Mouse (Mus musculus) heart, embryonic 13.5 days (tissue): ENCODE results near the gene Fhl1. TPM values are rescaled to one million over a fixed set of nuclear protein-coding genes. Genes with fewer than 3 reads are reported as not detected.

Experiments
- ATAC-seq: fragments of 200-750 bp; cut with Nextera tagmentation; 2 replicates; pipeline ENCODE4 v1.8.0; 2017; ENCODE audit warnings: moderate TSS enrichment; ENCODE audit not compliant: insufficient number of reproducible peaks, low FRiP score, low TSS enrichment; ENCODE audit errors: extremely low read depth
- H3K27ac ChIP-seq: fragments of 300-500 bp; sonication (generic); replicated peaks from 2 replicates; pipeline ENCODE4 v1.5.1; 2015; ENCODE audit warnings: moderate library complexity, mild to moderate bottlenecking, inconsistent platforms
- H3K27me3 ChIP-seq: fragments of 300-500 bp; sonication (generic); replicated peaks from 2 replicates; pipeline ENCODE4 v1.6.1; 2015; ENCODE audit warnings: mild to moderate bottlenecking, inconsistent platforms
- H3K36me3 ChIP-seq: fragments of 300-500 bp; sonication (generic); 2 replicates; pipeline ENCODE4 v1.6.1; 2015; ENCODE audit warnings: mild to moderate bottlenecking, inconsistent platforms
- H3K4me1 ChIP-seq: fragments of 300-500 bp; sonication (generic); 2 replicates; pipeline ENCODE4 v1.6.1; 2015; ENCODE audit warnings: inconsistent platforms
- H3K4me2 ChIP-seq: fragments of 300-500 bp; sonication (generic); 2 replicates; pipeline ENCODE4 v1.6.1; 2015; ENCODE audit warnings: inconsistent platforms, mild to moderate bottlenecking, moderate library complexity
- H3K4me3 ChIP-seq: fragments of 300-500 bp; sonication (generic); 2 replicates; pipeline ENCODE4 v1.5.1; 2015; ENCODE audit warnings: moderate library complexity, mild to moderate bottlenecking, inconsistent platforms
- H3K9ac ChIP-seq: fragments of 300-500 bp; sonication (generic); 2 replicates; pipeline ENCODE4 v1.6.1; 2015; ENCODE audit warnings: inconsistent platforms, mild to moderate bottlenecking, moderate library complexity
- H3K9me3 ChIP-seq: fragments of 300-500 bp; sonication (generic); 2 replicates; pipeline ENCODE4 v1.6.1; 2016; ENCODE audit warnings: inconsistent platforms
- WGBS: fragments of 180-500 bp; shearing (Covaris S2); methylation state at CpG from one replicate; pipeline ENCODE4 v1.1.7; 2015; ENCODE audit warnings: mixed read lengths; 5-methylcytosine and 5-hydroxymethylcytosine counted together
- polyA plus RNA-seq: library from polyadenylated mRNA; unstranded; fragments of >200 nt; fragmentation: Nextera tagmentation; extraction: Ambion mirVana; gene quantifications from 2 replicates; pipeline ENCODE4 v1.2.1, GENCODE M21; 2015

Gene Fhl1
- polyA plus RNA-seq, 1 experiment from 2014 or later = 156 TPM

GRCm38 (mm10) chrX:56712666-56713065 lies 18.9 kb upstream of the Fhl1 start:
- ATAC-seq = no peak

GRCm38 (mm10) chrX:56722559-56722958 lies 9.0 kb upstream of the Fhl1 start:
- peak overlapping the region; percentile 32; the same call in 1 of the 2 replicates for H3K27ac ChIP-seq
- no peak overlapping the region for H3K4me3 ChIP-seq
- H3K9ac ChIP-seq = no peak overlapping the region
- no peak for ATAC-seq
- H3K4me2 ChIP-seq = peak overlapping the region; percentile 37
- no peaks in the 10 kb centered on the region for H3K9me3 ChIP-seq
- no peaks in the 10 kb centered on the region for H3K36me3 ChIP-seq
- H3K4me1 ChIP-seq = 0 out of 2 replicates have a peak, but pooled peaks cover 3% of the 10 kb centered on the region
- WGBS = 50% methylated on average over 8 of the region's 8 CpGs
- H3K27me3 ChIP-seq = no peaks in the 10 kb centered on the region

More at GRCm38 (mm10) chrX:56712666-56713065, 18.9 kb upstream of the Fhl1 start:
- WGBS = 59% methylated on average over 1 of the region's 1 CpGs
- H3K27me3 ChIP-seq = no peaks in the 10 kb centered on the region
- no peaks in the 10 kb centered on the region for H3K9me3 ChIP-seq
- H3K27ac ChIP-seq = no peak overlapping the region
- no peak overlapping the region for H3K9ac ChIP-seq
- no peak overlapping the region for H3K4me3 ChIP-seq
- H3K4me2 ChIP-seq = no peak overlapping the region
- no peaks in the 10 kb centered on the region for H3K36me3 ChIP-seq
- no peaks in the 10 kb centered on the region for H3K4me1 ChIP-seq

GRCm38 (mm10) chrX:56728507-56728906 lies 3.1 kb upstream of the Fhl1 start:
- Histone ChIP-seq H3K4me3 (no peak overlapping the region), H3K27me3 (no peaks in the 10 kb centered on the region; the same call in 1 of the 2 replicates), H3K9ac (no peak overlapping the region), H3K27ac (no peak overlapping the region), H3K36me3 (no peaks in the 10 kb centered on the region), H3K4me1 (peaks cover 14% of the 10 kb centered on the region), H3K4me2 (no peak overlapping the region), H3K9me3 (no peaks in the 10 kb centered on the region)
- ATAC-seq = no peak
- WGBS = 35% methylated on average over 3 of the region's 3 CpGs

- WGBS = 15% methylated on average over 10 of the region's 10 CpGs
- Histone ChIP-seq H3K9ac (peak overlapping the region; percentile 88), H3K36me3 (no peaks in the 10 kb centered on the region), H3K4me1 (peaks cover 22% of the 10 kb centered on the region), H3K4me2 (peak overlapping the region; percentile 66), H3K27ac (peak overlapping the region; percentile 81), H3K9me3 (no peaks in the 10 kb centered on the region), H3K4me3 (peak overlapping the region; percentile 68), H3K27me3 (no peaks in the 10 kb centered on the region; the same call in 1 of the 2 replicates)
- no peak for ATAC-seq
Observed at GRCm38 (mm10) chrX:56730828-56731305, 720 bp upstream of the Fhl1 start.

GRCm38 (mm10) chrX:56732401-56732800 lies 814 bp downstream of the Fhl1 start:
- Histone ChIP-seq H3K36me3 (no peaks in the 10 kb centered on the region), H3K4me2 (peak overlapping the region; percentile 66), H3K4me3 (peak overlapping the region; percentile 68), H3K27ac (peak overlapping the region; percentile 42; the same call in 1 of the 2 replicates), H3K4me1 (peaks cover 37% of the 10 kb centered on the region), H3K9me3 (no peaks in the 10 kb centered on the region), H3K9ac (peak overlapping the region; percentile 88), H3K27me3 (no peaks in the 10 kb centered on the region; the same call in 1 of the 2 replicates)
- WGBS = 8% methylated on average over 3 of the region's 3 CpGs
- no peak for ATAC-seq

GRCm38 (mm10) chrX:56734436-56734835 lies 2.8 kb downstream of the Fhl1 start:
- H3K27me3 ChIP-seq = no peaks in the 10 kb centered on the region; the same call in 1 of the 2 replicates
- H3K9me3 ChIP-seq = no peaks in the 10 kb centered on the region
- H3K36me3 ChIP-seq = 0 out of 2 replicates have a peak, but pooled peaks cover 2% of the 10 kb centered on the region
- peak overlapping the region; percentile 49 for H3K4me2 ChIP-seq
- H3K9ac ChIP-seq = no peak overlapping the region
- no peak for ATAC-seq
- H3K4me3 ChIP-seq = peak overlapping the region; percentile 11
- 0 out of 2 replicates have a peak overlapping the region, but pooled peaks have one; percentile 32 for H3K27ac ChIP-seq
- WGBS = 13% methylated on average over 5 of the region's 5 CpGs
- peaks cover 38% of the 10 kb centered on the region for H3K4me1 ChIP-seq

GRCm38 (mm10) chrX:56736226-56736625 lies 4.6 kb downstream of the Fhl1 start:
- no peaks in the 10 kb centered on the region for H3K27me3 ChIP-seq
- peaks cover 25% of the 10 kb centered on the region for H3K4me1 ChIP-seq
- H3K4me2 ChIP-seq = no peak overlapping the region
- H3K9me3 ChIP-seq = no peaks in the 10 kb centered on the region
- 46% methylated on average over 1 of the region's 1 CpGs for WGBS
- no peak for ATAC-seq
- 0 out of 2 replicates have a peak overlapping the region, but pooled peaks have one; percentile 24 for H3K27ac ChIP-seq
- H3K9ac ChIP-seq = no peak overlapping the region
- 0 out of 2 replicates have a peak, but pooled peaks cover 3% of the 10 kb centered on the region for H3K36me3 ChIP-seq
- no peak overlapping the region for H3K4me3 ChIP-seq

- Histone ChIP-seq H3K4me3 (no peak overlapping the region), H3K9me3 (no peaks in the 10 kb centered on the region), H3K4me2 (no peak overlapping the region), H3K27me3 (no peaks in the 10 kb centered on the region), H3K4me1 (peaks cover 29% of the 10 kb centered on the region), H3K36me3 (0 out of 2 replicates have a peak, but pooled peaks cover 3% of the 10 kb centered on the region), H3K27ac (no peak overlapping the region), H3K9ac (no peak overlapping the region)
- 54% methylated on average over 5 of the region's 5 CpGs for WGBS
- no peak for ATAC-seq
Observed at GRCm38 (mm10) chrX:56737848-56738554, 6.4 kb downstream of the Fhl1 start.

- Histone ChIP-seq H3K27me3 (no peaks in the 10 kb centered on the region), H3K9me3 (no peaks in the 10 kb centered on the region), H3K27ac (no peak overlapping the region), H3K4me3 (no peak overlapping the region), H3K9ac (no peak overlapping the region), H3K4me2 (no peak overlapping the region), H3K4me1 (peaks cover 15% of the 10 kb centered on the region), H3K36me3 (0 out of 2 replicates have a peak, but pooled peaks cover 3% of the 10 kb centered on the region)
- 77% methylated on average over 3 of the region's 3 CpGs for WGBS
- ATAC-seq = no peak
Observed at GRCm38 (mm10) chrX:56741428-56741827, 9.8 kb downstream of the Fhl1 start.

GRCm38 (mm10) chrX:56751536-56751935 lies 19.9 kb downstream of the Fhl1 start:
- Histone ChIP-seq H3K27me3 (no peaks in the 10 kb centered on the region), H3K36me3 (peaks cover 7% of the 10 kb centered on the region; the same call in 1 of the 2 replicates), H3K4me2 (no peak overlapping the region), H3K27ac (no peak overlapping the region), H3K9ac (no peak overlapping the region), H3K9me3 (no peaks in the 10 kb centered on the region), H3K4me3 (no peak overlapping the region), H3K4me1 (0 out of 2 replicates have a peak, but pooled peaks cover 7% of the 10 kb centered on the region)
- no peak for ATAC-seq
- 53% methylated on average over 4 of the region's 4 CpGs for WGBS

- H3K4me1 ChIP-seq = 0 out of 2 replicates have a peak, but pooled peaks cover 7% of the 10 kb centered on the region
- no peak overlapping the region for H3K27ac ChIP-seq
- H3K4me3 ChIP-seq = no peak overlapping the region
- no peak overlapping the region for H3K9ac ChIP-seq
- ATAC-seq = no peak
- WGBS = 64% methylated on average over 6 of the region's 6 CpGs
- H3K4me2 ChIP-seq = no peak overlapping the region
- H3K9me3 ChIP-seq = no peaks in the 10 kb centered on the region
- H3K36me3 ChIP-seq = peaks cover 7% of the 10 kb centered on the region; the same call in 1 of the 2 replicates
- H3K27me3 ChIP-seq = no peaks in the 10 kb centered on the region
Observed at GRCm38 (mm10) chrX:56752144-56752543, 20.6 kb downstream of the Fhl1 start.
